Mouse (Mus musculus): ENCODE data around the gene Clec16a.

Gene Clec16a

DNA sequence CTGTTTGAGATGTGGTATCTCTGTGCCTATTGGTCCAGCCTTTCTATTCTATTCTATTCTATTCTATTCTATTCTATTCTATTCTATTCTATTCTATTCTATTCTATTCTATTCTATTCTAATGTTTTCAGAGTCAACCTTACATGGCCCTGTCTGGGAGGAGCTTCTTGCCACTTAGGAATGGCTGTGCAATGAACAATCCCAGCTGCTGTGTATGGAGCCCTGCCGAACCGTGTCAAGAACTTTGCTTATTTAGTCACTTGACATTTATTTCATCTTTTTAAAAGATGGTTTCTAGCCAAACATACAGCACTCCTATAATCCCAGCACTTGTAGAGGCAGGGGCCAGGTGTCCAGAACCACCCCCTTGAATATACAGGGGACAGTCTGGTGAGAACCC, 219.2 kb downstream of the Clec16a start:
- peak; percentile 49 for DNase-seq (ENCODE audit: low spot score)

DNA sequence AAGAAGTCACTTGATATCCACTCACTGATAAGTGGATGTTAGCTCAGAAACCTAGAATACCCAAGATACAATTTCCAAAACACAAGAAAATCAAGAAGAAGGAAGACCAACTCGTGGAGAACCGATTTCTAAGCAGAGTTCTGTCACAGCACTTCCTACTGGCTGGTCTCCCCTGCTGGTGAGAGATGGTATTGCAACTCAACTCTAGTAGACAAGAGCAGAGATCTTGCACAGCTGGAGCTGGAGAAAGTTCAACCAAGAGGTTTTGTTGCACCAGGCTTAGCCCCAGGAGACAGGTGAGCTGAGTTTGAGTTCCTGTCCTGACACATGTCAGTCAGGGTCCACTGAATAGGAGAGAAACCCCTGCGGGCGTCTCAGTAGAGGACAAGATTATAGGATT, 222.0 kb downstream of the Clec16a start:
- DNase-seq (ENCODE audit: low spot score) = peak; percentile 85

DNA sequence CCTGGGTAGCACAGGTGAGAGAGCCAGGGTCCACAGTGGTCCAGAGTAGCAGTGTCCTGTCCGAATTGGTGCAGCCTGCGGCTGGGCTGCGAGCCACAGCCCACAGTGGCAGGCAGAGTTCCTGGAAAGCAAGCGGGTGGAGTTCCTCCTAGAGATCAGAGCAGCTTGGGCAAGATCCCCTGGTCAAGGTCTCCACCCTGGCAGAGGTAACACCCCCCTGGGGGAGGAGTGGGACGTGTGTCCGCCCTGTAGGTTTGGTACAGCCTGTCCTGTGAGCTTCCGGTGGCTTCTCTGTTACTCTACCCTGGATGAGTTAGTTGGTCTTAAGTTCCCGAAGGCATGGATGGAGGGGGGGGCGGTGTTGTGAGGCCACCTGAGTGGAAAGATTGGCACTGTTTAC, 223.7 kb downstream of the Clec16a start:
- DNase-seq (ENCODE audit: low spot score) = no peak

DNA sequence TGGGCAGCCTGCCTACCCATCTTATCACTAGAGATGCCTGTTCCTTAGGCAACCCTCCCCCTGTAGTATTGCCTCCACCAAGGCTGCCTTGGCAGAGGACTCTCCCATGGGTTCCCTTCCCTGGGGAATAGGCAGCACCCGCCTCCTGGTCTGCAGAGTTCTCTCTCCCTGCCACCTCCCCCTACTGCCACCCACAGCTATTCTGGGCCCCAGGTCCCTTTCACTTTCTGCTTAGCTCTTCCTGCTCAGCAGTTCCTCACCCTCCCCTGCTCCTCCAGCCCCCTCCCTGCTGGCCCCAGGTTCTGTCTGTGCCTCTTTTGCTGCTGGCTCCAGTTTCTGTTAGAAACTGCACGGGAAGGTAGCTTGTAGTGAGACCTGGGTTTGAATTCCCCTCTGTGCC, 224.5 kb downstream of the Clec16a start:
- DNase-seq (ENCODE audit: low spot score) = no peak

DNA sequence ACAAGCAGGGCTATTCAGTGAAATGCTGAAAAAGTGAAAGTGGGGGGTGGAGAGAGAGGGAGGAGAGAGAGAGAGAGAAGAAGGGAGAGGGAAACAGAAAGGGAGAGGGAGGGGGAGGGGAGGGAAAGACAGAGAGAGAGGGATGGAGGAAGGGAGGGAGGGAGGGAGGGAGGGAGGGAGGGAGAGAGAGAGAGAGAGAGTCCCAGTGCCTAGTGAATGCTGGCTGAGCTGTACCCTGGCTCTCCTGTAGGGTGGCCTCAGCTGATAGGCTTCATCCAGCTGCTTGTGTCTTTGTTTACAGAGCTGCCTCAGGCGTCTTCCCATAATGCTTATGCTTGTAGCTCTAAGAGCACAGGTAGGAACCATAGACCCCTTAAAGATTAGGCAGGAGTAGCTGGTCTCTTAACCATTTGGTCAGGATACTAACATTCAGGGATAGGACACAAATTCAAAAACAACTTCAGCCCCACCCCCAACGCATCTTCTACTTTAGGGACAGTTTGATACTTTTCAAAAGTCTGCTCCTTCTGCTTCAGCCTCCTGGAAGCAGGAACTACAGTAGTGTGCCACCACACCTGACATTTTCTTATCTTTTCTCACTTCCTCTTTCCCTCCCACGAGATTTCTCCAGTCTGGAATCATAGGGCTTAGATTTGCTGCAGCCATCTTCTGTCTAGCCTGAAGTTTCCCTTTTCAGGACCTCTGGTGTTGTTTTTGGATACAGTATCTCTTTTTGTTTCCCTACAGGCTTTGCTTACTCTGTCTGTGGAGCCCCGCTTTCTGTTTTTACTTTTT, 225.6 kb downstream of the Clec16a start:
- DNase-seq (ENCODE audit: low spot score) = no peak

DNA sequence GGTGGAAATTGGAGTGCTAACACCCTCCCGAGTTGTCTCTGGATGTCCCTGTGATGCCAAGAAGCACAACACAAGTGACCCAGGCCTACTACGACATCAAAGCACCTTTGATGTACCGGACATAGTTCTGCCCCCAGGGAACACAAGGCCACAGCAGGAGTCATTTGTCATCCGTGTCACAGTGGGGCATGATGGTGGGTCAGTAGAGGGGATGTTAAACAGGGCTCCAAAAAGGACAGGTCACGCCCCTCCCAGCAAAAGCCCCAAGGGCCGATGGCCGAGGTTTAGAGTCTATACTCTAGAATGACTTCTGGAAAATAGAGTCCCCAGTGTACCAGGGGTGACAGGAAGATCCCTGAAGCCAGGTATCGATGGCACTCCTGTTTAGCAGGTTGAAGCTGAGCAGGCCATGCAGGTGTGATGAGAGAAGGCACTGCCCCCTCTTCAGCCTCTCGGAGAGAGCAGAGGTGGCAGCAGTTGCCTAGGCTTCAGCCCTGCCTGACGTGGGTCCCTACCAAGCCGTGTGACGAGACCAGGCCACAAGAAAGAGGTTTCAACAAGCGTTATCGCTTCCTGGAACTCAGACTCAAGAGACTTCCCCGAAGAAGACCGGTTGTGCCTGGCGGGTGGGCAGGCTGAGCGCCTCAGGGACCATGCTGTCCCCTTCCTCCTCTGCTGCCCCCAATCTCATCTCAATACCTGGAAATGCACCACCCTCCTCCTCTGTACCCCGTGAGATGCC, 226.8 kb downstream of the Clec16a start:
- no peak for DNase-seq (ENCODE audit: low spot score)

DNA sequence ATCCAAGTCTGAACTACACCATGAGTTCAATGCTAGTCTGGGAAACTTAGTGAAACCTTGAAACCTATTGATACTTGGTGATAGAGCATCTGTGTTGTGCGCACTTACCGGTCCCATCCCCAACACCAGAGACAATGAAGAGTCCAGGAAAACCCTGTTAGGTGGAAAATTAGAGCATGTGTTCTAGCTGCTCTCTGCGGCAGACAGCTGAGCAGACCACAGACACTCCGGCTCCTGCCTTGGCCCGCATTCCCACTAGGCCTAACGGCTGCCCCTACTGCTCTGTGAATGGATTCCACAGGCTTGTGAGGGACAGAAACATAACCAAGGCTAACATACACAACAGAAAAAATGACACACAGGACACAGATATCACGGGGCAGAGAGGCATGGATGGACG, 228.4 kb downstream of the Clec16a start:
- DNase-seq (ENCODE audit: low spot score) = no peak

DNA sequence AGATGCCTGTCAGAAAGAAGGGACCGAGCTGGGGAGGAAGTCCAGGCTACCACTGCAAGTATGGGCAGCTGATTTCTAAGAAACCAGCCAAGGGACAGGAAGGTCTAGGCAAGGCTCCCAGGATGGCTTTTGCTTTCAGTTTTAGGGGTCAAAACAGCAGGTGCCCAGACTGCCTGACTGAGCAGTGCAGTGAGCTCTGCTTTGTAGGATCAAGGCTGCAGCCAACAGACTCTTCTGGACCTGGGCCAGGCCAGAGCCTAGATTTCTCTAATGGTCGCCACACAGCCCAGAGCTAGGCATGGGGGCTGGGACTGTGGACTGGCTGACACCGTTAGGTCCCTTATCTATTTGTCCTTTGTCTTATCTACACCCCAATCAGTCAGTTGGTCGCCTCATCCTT, 229.6 kb downstream of the Clec16a start:
- no peak for DNase-seq (ENCODE audit: low spot score)

DNA sequence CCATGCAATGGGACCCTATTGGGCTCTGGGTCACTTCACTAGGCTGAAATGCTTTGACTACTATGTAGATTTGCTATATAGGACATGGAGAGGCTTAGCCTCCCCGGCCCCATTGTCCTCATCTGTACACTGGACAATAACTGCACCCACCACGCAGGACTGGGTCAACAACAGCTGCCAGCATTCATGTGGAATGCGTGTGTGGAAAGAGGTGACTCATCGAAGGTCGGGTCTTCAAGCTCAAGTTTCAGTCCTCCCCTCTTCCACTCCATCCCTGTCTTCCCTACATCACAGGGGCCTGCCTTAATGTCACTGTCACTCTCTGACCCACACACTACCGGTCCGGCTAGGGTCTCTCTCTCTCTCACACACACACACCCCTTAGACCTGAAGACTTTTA, 231.2 kb downstream of the Clec16a start:
- DNase-seq (ENCODE audit: low spot score) = no peak

DNA sequence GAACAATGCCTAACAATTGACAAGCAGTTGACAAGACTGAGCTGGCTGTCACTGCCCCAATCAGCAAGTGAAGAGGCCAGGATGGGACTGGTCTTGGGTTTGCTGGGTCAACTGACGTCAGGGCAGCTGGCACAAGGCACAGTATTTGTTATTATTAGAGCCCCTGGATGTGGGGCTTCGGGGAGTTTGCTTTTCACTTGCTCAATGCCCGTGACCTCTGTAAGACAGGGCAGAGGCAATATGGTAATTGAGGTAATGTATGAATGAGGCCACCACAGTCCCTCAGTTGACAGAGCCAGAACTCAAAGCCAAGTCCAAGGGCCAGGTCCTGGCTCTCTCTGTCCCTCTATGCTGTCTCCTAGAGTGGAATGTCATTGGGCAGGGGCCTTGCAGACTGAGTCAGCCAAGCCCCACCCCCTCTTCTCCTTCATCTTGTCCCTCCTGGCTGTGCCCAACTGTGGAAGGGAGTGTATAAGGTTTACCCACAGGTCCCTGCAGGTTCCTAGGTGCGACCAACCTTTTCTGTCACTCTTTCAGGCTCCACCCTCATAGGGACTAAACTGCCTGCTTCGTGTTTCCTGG, 232.5 kb downstream of the Clec16a start:
- no peak for DNase-seq (ENCODE audit: low spot score)

DNA sequence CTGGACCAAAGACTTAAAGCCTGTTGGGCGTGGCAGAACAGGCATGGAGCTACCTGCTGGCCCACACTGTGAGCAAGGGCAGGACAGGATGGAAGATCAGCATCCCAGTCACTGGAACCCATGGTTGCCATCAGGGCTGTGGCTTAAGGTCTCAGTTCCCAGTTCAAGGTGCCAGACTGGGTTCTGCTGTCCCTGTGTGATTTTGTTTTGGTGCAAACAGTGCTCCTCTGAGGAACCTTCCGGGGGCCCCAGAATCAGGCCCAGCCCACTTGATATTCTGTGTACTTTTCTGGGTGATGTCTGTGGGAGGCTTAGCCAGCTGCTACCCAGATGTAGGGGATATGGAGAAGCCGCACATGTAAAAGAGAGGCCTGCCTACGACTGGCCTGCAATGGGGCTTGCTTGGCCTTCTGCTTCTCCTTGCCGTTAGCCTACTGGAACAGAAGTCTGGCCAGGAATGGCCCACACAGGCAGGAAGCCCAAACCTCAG, 235.5 kb downstream of the Clec16a start:
- DNase-seq (ENCODE audit: low spot score) = no peak

DNA sequence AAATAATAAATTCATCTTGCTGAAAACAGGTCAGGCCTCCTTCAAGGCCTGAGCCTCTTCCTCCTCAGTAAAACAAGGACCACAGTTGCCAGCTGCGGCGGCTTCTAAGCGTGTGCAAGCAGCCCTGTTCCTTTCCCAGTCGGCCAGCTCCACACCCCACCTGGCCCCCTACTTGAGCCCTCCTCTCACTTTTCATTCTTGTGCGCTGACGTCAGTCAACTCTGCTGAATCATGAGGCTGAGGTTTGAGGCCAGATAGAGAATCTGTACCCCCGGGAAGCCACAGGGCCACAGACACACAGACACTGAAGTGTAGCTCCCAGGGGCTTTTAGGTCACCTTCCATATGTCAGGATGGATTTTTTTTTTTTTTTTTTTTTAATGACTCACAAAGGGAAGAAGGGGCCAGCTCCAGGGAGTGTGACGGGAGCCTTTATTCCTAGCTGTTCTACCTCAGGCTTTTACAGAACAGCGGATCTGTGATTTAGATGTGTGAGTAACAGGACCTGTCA, 236.8 kb downstream of the Clec16a start:
- DNase-seq (ENCODE audit: low spot score) = no peak

DNA sequence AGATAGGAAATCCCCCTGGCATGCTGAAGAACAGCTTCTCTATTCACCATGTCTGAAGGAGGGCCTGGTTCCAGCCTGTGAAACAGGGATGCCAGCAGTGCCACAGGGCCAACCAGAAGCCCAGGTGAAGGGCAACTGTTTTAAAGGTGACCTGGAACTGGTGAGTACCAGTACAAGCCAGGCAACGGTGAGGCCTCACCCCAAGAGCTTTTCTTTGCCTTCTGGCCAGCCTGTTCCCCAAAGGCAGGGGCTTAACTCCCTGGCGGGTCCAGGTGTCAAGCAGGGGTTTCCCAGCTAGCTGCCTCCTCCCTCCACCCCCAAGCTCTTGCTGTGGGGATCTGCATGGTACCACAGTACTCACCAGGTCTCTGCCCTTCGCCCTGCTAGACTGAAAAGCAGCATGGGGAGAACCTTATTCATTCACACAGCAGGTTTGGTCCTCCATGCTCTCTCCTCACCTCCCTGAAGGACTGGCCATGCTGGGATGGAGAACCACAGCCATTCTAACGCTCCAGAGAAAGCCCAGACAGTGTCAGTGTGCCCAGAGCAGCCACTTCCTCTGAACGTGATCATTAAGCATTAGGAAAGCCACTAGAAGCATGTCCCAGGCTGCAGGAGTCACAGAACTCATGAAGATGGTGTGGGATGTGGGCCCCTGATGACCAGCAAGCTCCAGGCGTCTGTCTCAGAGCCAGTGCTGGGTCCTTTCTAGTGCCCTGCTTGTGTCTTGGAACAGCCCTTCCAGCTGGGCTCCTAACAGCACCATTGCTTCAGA, 237.4 kb downstream of the Clec16a start:
- no peak for DNase-seq (ENCODE audit: low spot score)

DNA sequence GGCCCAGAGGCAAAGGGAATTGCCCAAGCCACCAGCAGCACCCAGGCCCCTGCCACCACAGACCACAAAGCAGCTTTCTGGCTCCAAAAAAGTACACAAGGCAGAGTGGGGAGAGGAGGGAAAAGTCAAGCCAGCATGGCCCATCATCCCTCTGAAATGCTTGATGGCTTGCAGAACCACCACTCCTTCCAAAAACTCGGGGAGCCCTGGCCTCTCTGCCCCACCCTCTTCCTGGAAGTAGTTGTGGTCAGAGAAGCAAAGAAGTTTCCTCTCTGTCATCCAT, 238.0 kb downstream of the Clec16a start:
- no peak for DNase-seq (ENCODE audit: low spot score)

DNA sequence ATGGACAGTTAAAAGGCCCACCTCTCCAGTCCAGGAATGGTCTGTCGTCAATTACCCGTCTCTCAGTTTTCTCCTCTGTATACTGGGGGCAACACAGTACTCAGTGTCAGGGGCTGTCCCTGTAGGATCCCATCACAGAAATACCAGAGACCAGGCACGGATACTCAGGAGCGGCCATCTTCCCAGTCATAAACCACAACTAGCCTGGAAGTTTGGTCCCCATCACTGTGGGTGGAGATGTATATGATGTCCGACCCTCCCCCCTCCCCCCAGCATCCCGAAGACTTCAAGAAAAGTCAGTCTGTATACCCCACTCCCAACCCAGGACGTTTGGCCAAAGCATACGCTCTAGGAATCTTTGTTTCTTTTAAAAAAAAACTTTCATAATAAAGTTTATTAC, 238.3 kb downstream of the Clec16a start:
- no peak for DNase-seq (ENCODE audit: low spot score)

DNA sequence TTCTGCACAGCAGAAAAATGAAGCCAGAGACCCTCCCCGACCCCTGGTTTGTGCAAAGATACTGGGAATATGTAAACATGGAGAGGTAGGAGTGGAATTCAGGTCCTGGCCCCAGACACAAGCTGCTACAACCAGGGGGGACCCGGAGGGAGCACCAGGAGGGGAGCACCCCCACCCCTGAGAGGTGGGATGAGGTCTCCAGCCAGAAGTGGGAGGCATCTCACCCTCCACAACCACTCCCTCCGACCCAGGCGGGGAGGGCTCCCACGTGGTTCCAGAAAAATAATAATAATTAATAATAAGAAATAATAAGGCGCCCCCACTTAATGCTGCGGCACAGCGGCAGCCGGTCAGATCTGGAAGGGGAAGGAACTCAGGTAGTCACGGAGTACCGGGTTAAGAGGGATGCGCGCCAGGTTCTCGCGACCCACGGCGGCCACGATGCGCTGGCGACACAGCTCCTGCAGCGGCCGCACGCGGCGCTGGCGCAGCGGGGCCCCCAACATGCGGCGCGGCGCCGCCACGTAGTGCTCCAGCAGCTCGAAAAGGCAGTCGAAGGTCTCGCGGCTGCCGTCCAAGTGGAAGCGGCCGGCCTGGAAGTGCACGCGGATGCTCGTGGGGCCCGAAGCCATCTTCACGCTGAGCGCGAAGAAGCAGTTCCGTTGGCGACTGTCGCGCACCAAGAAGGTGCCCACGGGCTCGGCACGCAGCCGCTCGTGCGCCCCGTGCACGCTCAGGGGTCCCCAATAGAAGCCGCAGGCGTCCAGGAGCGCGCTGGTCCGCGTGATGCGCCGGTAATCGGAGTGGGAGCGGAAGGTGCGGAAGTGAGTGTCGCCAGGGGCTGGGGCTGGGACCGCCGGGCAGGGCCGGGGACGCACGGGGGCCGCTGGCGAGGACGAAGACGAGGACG, 239.0 kb downstream of the Clec16a start:
- peak; percentile 40 for DNase-seq (ENCODE audit: low spot score)

DNA sequence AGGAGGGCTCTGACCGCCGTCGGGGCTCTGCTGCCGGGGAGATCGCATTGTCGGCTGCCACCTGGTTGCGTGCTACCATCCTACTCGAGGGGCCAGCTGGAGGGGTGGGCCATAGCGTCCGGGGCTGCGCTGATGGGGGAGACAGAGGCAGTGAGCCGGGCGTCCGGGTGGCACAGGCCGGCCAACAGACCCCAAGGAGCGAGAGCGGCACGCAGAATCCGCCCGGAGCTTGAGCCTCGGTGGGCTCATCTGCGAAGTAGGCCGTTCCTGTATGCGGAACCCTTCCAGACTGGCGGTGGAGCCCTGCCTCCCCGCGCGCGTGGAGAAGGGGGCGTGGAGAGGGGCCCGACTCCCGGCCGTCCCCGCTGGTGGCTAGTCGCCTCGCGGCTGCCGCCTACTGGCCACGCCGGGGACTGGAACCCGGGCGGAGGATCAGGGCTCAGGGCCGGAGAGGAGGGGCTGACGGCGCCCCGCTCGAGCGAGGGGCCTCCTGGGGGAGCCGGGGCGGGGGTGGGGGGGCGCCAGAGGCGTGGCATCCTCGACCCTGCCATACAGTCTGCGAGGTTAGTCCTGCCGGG, 239.7 kb downstream of the Clec16a start:
- peak; percentile 94 for DNase-seq (ENCODE audit: low spot score)

DNA sequence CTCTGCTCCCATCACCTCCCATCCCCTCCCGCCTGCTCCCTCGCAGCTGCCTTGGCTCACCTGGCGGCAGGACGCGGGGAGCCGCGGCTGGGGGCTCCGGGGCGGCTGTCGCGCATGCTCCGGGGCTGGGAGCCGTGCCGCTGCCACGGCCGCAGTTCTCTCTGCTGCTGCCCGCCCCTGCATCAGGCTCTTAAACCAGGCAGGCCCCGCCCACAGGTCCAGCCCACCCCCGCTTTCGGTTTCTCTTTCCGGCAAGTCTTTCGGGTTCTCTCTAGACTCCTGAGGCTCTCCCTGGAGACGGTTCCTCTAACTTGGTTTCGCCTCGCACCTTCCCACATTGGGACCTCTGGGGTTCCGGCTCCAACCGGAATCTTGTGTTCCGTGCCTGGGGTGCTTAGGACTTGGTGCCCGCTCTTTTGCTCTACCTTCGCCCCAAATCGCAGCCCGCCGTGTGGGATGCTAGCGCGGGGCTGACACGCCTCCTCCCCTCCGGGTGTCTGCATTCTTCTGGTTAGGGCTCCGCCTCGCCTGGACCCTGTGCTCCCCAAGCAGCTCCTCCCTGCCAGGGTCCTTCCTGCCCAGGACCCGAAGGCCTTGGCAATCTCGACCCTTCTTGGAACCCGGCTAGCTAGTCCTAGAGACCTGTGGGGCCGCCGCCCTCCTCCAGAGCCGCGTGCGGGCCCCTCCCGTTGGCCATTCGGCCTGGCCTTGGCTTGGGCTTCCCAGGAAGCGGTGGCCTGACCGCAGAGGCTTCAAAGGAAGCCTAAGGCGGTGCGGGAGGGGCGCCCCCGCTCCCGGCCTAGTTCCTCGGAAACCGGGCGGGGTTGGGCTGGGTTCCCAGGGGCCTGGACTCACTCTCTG, 240.5 kb downstream of the Clec16a start, which contains the start of gene Socs1:
Gene Socs1, minus strand, starts transcription at position 166 of the 861 bp plus-strand sequence.
- DNase-seq (ENCODE audit: low spot score) = peak; percentile 91

DNA sequence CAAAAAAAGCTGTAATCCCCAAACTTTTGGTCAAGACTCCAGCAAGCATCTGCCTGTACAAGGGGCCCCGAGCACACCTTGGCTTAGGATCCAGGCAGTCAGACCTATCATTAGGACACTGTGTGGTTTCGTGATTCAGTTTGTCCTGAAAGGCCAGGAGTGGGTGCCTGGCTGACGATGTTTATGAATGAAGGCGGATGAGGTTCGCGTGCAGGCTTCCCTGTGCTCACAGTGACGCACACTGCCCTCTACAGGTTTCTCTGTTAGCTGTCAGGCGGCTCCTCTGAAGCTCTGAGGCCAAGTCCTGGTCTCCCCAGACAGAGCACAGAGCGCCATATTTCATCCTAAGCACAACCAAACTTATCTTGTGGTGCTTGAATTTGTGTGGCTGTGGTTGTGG, 241.1 kb downstream of the Clec16a start:
- peak; percentile 86 for DNase-seq (ENCODE audit: low spot score)
